Mouse (Mus musculus) lung, adult 2 months (tissue): ENCODE data around the gene Tex36.
A peak's percentile ranks its signal among the peaks of the same experiment; 100 is the strongest.

ENCODE experiments used
- CTCF ChIP-seq: fragments of 200-500 bp; IDR thresholded peaks from 2 replicates; pipeline ENCODE4 v1.5.1; 2011; ENCODE audit warnings: mild to moderate bottlenecking, low read length, control low read depth; ENCODE audit not compliant: insufficient read depth
- POLR2A ChIP-seq: fragments of 200-500 bp; IDR thresholded peaks from 2 replicates; pipeline ENCODE4 v1.6.1; 2011; ENCODE audit warnings: low read depth, mild to moderate bottlenecking, control low read depth, low read length, borderline replicate concordance; ENCODE audit errors: extremely low read depth

DNA sequence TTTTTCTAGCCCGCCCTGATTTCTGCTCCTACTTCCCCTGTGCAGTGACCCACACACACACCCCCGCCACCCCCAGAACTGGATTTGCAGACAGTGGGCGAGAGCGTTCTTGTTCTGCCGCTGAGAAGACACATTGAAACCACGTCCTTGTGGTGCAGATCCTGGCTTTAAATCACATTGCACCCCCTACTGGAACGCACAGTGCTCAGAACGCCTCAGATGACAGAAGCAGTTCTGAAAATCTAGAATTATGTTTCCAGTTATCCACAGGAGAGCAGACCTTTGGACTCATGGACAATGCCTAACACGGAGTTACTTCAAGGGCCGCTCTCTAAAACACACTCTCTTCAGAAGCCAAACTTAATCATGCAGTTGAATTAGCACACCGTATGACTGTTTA, 18.8 kb upstream of the Tex36 start:
- TF ChIP-seq CTCF = 0 out of 2 replicates have a peak, but pooled peaks have one; percentile 18
- TF ChIP-seq POLR2A = no peak
